Mouse (Mus musculus) neural tube, embryonic 10.5 days (tissue): ENCODE data around the gene Mgll.

Experiments used
- DNase-seq: peaks from one replicate; pipeline ENCODE4 v3.0.0-alpha.2; 2017; ENCODE audit warnings: low spot score; ENCODE audit errors: extremely low spot score

Mgll gene

DNA sequence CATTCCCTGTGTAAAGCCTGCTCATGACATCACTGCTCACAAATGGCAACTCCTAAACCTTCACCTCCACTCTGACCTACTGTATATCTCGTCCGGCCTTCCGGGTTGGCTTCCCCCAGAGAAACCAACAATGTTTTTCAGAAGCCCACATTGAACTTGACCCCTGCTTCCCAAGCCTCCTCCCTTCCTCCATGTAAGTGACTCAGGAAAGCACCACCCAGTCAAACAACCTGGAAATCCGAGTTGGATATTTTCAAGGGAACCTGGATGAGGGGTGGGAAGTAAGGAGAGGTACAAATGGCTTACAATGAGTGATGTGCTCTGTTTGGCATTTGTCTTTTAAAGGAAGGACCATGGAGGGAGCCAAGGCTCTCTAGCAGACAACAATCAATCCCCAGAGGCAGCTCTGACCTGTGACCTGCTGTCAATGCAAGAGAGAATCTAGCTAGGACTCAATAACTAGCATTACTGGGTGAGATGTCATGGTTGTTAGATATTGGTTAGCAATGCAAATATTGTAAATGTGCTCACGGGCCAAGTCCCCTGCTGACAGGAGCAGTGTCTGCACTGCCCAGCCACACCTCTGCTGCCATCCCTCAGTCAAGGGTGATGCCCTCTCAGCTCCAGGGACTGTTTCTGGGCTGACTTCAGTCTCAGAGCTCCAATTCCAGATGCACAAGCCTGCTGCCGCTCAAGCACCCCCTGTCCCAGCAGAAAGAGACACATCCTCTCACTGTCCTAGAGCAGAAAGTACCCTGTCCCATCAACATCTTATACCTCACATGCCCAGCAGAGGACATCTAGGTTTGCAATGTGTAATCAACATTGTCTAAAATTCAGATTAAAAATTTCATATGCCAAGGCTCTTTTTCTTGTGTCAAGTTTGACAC lies 6.8 kb upstream of the Mgll start:
- DNase-seq = no peak

DNA sequence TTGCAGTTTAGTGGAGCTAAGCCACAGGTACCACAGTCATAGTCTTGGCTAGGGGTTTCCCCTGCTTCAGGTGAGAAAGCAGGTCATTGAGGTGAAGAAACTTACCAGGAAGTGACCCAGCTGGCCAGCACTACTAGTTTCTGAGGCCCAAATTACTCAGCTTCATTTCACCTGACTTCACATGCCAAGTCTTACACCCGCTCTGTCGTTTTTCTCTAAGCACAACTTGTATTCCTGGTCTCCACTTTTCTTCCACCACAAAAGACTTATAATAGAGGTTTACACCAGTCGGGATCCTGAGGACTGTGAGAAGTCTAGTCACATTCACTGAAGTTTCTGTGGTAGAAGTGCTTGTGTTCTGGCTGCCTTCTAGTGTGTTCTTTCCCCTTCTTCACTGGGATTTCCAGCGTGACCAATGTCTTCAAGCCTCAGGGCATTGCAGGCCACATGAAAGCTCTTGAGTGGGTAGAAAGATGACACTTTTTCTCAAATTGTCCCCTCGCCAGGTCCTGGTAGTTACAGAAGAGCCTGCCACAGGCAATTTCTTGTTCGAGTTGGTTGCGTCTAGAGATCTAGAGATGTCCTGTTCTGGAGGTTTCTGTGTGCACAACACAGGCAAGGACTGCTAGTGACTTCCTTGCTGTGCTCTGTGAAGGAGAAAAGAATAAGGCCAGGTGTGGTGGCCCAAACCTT lies 6.0 kb upstream of the Mgll start:
- DNase-seq = no peak

DNA sequence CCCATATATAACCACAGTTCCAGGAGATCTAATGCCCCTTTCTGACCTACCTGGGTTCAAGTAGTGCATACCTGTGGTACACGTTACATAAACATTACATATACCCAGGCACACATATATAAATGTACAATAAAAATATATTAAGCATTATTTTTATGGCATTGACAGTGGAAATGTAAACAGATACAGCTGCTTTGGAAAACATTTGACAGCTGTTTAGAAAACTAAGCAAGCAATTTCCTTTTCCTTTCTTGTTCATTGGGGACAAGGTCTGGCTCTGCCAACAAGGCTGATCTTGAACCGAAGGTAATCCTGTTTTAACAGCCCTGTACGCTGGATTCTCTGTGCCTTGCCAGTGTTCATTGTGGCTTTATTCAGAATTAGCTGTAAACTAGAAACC lies 3.2 kb upstream of the Mgll start:
- no peak for DNase-seq

DNA sequence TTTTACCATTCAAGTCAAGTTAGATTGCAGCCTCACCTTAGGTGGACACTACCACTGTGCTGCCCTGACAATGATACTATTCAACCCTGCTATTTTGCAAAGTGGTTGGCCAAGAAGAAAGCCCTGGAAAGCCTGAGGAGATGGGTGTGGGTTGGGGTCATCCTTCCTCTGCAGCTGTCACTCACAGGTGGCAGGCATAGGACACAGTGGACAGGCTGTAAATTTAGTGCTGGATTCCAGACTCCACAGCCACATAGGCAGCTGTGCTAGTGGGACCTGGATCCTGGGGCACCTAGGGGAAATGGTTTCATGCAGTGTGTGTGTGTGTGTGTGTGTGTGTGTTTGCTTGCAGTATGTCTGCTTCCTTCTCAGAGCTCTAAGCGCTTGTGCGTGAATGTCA lies 1.3 kb upstream of the Mgll start:
- DNase-seq = no peak

DNA sequence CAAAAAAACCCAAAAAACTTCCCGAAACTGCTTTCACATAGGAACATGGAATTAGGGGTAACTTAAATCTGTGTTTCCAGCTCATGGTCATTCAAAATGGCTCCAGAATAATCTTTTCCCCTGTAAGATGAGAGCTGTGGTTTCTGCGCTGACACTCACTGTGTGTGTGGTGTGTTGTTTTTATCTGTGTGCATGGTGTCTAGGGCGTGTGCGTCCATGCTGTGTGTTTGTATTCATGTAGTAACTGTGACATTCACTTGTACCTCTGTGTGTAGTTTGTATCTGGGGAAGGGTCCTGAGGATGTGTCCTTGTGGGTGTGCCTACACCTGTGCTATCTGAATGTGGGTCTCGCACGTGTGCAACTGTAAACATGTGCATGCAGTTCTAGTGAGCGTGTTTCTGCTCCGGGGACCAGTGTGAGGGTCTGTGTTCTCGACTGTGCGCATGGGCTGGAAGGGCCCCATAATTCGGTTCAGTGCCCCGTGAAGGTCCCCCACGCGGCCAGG lies 353 bp upstream of the Mgll start:
- DNase-seq = no peak

DNA sequence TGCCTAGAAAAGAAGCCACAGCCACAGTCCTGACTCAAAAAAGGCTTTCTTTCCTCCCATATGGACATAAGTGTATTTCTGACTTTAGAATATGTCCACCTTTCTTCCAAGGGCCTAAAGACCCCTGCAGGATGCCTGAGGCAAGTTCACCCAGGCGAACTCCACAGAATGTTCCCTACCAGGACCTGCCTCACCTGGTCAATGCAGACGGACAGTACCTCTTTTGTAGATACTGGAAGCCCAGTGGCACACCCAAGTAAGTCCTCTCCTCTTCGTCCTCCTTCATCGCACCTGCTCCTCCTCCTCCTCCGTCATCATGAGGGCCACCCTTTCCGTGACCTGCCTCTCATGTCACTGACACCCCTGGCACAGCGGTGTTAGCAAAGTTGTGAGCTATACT lies 1.4 kb downstream of the Mgll start:
- DNase-seq = no peak

DNA sequence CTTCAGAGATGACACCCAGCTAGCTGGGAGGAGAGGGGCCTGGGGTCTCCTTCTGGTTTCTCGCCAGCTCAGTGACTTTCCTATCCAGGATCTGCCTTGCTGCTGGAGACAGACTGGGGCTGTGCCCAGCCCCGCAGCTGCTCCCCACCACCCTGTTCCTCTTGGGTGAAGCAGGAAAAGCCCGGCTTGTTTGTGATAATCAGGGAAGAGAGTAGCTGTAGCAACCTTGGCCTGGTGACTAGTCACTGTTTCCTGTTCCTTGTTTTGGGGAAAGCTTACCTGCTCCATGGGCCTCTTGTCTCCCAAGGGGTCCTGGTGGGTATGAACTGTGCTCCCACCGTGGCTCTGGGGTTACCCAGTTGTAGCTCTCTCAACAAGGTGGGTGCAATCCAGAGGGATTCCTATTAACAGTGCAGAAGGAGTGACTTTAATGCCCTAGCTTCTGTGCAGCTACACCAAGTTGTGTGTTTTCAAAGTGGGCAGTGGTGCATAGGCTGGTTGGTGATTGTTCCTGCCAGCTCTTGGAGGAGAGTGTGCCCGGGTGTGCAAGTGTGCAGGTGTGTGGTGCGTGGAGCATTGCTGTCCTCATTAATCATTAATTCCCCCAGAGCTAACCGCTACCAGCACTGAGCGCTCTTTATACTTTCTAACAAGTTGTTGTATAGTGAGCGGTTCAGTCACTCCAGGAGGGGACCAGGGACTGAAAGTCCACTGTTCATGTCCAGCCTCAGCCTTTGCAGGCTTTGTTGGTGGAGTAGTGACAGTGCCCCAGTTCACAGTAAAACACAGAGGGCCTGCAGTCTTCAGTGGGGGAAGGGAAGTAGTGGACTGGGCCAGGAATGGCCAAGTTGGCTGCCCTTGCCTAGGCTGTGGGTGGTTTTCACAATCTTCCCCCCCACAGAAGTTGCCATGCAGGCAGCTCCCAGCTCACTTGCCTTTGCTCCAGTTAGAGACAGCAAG lies 2.3 kb downstream of the Mgll start:
- no peak for DNase-seq

DNA sequence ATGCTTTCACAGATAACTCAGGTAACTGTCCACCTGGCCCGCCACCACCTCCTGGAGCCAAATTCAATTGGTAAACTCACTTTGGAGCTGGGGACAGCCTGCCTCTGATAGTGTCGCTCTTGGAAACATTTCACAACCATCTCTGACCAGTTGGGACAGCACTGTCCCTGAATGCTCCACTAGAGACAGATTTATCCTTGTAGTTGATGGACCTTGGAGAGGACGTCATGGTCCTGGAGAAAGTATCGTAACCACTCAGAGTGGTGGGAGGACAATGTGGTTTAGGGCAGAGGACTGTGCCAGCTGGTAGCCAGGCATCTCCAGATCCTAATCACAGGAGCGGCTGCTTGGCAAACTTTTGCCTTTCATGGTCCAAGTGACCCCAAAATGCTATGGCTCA lies 3.3 kb downstream of the Mgll start:
- DNase-seq = no peak

DNA sequence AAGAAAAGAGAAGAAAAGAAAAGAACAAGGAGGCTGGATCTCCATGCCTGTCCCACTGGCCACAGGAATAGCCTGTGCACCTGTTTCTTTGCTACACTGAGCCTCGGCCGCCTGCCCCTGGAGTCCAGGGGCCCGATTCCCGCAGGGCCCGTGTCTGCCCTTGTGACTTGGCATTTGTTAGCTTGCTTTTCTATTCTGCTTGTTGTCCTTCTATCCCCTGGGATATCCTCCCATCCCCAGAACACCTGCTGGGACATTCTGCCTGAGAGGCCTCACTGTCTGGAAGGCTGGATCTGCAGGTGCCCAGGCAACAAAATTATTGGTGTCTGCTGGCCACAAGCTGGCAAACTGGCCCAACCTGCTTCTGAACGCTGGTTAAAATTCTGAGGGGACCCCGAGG lies 3.8 kb downstream of the Mgll start:
- no peak for DNase-seq

DNA sequence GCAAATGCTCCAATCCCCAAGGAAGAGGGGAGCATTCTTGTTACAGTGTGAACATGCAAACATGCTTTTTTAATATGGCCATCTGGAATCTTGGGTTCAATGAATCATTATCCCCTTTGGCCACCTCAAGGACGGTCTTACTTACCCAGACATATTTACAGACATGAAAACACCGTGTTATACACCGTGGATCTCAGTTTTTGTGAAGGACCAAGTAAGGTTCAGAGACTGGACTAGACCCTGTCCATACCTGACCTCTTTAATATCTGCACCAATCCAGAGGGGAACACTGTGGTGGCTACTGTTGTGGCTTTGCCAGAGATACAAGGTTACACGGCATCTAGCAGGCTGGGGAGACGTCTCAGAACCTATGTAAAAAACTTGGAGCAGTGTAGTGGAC lies 4.3 kb downstream of the Mgll start:
- no peak for DNase-seq

DNA sequence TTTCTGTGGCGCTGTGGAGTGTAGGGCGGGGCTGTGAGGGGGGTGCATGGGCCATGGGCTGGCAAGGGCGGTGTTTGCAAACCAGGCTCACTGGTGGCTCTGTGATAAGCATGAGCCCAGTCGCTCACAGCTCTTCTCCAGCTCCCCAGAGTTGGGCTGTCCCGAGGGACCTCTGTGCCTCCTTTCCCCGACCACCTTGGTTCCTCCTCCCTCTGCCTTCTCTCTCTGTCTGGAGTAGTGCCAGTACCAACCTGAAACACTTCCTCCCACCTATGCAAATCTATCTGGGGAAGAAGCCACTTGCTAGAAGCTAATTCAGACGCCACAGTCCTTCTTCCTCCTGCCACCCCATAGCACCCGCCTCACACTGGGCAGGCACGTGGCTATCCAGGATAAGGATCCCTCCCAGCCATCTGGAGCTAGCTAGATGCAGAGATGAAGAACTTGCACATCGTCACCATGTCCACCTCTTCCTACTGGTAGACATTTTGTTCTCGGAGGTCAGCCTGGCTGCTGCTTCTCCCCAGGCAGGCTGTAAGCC lies 7.1 kb downstream of the Mgll start:
- no peak for DNase-seq

DNA sequence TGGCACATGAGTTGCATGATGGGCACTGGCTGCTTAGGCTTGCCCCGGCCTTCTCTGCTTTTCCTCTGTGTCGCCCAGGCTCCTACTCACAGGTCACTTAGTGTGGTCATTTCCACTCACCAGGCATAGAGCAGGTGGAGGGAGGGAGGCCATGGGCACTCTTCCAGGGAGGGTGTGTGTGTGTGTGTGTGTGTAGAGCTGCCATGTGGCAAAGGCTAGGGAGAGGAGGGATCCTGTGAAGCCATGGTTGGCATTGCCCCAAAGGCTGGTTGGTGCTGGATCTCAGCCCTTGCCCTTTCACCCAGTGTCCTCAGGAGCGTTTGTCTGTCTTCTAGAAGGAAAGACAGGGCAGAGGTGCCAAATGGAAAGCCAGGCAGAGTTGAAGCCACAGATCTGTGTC lies 7.8 kb downstream of the Mgll start:
- no peak for DNase-seq

DNA sequence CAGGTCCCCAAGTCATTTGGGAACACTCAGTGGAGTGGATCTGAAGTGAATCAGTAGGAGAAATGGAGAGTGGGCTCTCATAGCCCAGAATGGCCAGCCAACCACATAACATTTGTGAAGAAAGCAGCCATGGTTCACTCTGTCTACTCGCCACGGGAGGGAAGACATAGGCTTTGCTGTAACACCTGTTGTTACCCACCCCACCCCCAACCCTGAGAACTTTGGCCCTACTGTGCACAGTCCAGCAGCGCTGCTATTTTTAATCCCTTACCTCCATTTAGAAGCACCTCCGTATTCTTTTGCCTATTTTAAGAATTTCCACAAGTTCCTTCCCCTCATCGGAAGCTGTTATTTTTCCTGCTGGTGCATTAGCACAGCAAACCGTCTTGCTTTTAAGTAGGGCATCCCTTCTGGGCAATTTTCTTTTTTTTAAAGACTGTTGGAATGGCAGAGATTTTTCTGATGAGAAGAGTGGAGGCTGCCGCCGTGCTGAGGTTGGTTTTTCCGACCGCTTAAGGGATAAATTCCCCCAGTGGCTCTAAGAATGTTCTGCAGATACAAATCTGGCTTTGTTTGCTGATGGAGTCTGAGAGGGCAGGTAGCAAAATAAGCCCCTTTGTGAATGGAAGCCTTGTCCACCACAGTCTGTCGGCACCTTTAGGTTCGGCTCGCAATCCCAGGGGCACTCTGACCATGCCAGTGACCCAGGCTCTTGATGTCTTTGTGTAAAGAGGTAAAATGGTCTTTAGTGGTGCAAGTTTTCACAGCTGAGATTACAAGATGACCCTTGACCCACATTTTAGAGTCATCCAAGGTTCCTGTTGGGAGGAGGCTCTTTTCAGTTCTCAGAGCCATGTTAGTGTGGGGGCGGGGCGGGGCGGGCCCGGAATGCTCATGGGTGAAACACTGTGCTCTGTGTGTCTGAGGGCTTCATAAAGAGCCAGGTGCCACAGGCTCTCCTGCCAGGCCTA lies 8.7 kb downstream of the Mgll start:
- DNase-seq = no peak

DNA sequence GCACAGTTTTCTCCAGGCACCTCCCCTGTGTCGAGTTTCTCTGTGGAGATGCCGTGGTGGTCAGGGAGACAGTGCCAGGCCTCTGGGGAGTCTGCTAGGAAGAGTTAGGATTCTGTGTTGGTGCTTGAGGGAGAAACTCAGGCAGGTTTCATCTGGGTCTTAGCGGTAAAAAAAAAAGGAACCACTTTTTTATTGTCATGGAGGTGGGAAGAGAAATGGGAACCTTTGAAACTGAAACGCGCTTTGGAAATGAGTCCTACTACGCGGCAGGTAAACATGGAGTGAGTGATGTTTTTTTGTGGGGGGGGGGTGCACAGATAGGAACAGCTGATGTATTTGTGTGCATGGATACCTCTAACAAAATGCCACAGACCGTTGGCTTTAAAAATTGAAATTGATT lies 12.1 kb downstream of the Mgll start:
- DNase-seq = no peak

DNA sequence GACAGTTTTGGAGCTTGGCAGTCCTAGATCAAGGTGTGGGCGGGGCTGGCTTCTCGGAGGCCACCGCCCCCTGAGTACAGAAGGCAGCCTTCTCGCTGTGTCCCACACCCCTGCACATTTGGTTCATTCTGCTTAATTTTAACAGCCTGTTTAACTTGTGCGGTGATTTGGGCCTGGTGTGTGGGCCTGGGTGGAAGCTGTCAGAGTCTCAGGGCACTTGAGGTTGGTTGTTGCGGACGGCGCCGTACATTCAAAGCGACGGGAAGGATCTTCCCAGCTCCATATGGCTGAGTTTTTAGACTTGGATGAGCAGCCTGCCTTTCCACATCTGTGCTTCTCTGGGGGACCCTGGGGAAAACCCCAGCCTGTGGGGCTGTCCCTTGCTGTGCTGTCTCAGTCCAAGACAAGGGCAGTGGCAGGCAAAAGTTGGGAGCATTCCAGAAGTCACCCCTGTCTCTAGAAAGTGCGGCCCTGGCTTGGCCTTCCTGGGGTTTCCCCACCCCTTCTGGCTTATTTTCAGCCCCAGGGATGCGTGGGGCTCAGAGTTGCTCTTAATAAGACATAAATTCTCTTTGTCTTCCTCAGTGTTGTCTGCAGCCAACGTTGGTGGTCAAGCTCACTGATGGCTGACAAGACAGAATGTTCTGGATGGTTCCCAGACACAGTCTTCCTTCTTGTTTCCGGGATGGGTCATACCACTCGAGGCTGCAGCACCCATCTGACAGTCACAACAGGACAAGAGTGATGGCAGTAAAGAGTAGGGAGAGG lies 12.7 kb downstream of the Mgll start:
- DNase-seq = no peak

DNA sequence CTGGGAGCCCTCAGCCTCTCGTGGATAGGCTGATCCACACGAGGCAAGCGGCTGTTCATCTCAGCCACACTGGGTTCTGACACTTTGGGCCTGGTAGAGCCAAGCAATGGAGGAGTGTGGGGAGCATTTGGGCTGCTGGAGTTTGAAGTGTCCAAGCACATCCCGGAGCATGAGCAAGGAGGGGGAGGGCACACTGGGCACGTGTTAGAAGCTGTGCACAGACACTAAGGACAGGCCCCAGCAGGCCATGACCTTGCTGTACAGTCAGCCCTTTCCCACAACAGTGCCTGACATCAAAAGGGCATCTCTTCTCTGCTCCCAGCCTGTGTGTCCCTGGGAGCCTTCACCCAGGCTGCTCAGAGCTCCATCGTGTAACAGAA lies 13.3 kb downstream of the Mgll start:
- DNase-seq = no peak

DNA sequence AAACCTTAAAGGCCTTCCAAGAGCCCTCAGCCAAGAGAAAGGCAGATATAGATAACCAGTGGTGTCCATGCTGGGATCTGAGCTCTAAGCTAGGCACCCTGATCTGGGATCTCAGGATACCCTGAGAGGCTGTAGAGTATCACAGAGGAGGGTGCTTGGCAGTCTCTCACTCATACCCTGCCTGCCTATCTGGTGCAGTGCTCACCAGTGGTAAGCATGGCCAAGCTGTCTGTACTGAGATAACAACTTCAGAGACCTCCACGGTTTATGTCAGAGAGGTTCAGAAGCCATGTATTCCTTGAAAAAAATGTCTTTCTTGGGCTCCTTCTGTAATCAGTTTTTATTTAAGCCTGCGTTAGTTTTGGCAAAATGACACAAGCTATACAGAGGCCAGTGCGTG lies 16.8 kb downstream of the Mgll start:
- DNase-seq = no peak

DNA sequence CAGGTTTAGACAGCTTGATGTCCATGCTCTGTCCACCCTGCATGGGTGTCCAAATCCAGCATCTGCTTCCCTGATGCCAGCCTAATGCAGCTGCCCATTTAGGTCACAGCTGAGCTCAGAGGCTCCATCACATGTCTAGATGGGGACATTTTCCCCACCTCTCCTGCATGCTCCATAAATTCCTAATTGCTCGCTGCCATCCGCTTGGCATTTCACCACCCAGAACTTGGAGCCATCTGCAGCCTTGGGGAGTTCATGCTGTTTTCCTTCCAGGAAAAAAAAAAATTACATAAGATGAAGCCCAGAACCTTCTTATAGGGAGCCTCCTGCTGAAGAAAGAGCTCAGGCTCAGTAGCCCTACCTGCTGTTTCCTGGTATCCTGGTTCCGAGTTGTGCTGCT lies 17.6 kb downstream of the Mgll start:
- no peak for DNase-seq

DNA sequence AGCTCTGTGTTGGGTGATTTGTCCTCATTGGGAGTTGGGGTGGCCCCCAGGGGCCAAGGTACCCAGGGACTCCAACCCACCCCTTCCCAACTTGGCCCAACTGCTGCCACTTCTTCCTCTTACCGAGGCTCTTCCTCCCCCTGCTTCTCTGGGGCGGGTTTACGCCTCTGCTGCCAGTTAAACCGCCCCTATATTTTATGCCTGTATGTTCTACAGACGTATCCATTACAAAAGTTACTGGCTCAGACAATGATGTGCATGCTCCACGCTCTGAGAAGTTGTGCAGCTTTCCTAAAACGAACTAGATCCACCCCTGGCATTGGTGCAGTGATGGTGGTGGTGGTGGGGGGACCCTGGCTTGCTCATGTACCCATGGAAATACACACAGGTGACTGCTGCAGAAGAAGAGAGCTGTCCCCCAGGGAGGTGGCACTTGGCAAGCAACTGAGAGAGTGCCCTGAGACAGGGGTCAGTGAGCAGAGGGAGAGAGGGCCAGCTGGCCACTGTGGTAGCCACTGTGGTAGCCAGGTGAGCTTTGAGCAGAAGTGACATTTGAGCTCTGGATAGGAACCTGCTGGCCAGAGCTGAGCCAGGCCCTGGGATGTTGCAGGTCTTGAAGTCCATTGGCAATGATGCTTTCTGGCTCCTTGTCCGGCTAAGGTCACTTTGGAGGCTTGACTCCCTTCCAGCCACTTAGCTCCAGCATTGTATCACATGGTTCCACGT lies 18.2 kb downstream of the Mgll start:
- no peak for DNase-seq
